Mouse (Mus musculus): ENCODE measurements around the gene Zscan2. TPM values are rescaled to one million over a fixed set of nuclear protein-coding genes. Genes with fewer than 3 reads are reported as not detected.

The Zscan2 gene
- polyA plus RNA-seq, 1 experiment from 2014 or later: 1.4 TPM

DNA sequence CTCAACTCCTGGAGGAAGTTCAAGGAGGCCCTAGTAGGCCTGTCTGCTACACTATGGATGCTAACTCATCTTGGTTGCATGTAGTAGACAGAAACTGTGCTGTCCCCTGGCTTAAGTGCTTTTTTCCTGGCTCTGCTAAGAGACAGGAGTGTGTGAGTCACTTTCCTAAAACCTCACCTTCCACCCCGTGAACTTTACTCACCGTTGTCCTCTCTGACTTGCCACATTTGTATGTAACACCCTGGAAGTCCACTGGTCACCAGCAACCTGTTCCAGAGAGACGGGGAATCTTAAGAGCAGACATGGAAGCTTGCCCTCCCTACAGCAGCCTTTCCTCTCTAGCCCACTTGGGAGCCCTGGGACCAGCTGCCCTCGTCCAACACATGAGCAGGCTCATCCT, 37.0 kb downstream of the Zscan2 start:
- peaks cover 10% of the 10 kb centered on the region for H3K4me1 ChIP-seq (ENCODE audit: control insufficient read depth, insufficient read depth, low read length)
- H3K4me2 ChIP-seq (ENCODE audit: low read depth, low read length): no peak overlapping the region
- H3K9ac ChIP-seq (ENCODE audit: low read length): no peak overlapping the region
- no peaks in the 10 kb centered on the region for H3K27me3 ChIP-seq (ENCODE audit: control insufficient read depth, insufficient read depth, low read length)
- no peaks in the 10 kb centered on the region for H3K9me3 ChIP-seq (replicated peaks; ENCODE audit: control insufficient read depth, low read length)
- ATAC-seq (replicated peaks; ENCODE audit: extremely low read depth, insufficient read depth, low FRiP score): no peak
- peaks cover 21% of the 10 kb centered on the region for H3K36me3 ChIP-seq (ENCODE audit: control insufficient read depth, insufficient read depth)
- no peak overlapping the region for H3K27ac ChIP-seq (ENCODE audit: low read length)
- no peak overlapping the region for H3K4me3 ChIP-seq (ENCODE audit: low read length)
- 83% methylated on average over 4 of the region's 4 CpGs for WGBS

DNA sequence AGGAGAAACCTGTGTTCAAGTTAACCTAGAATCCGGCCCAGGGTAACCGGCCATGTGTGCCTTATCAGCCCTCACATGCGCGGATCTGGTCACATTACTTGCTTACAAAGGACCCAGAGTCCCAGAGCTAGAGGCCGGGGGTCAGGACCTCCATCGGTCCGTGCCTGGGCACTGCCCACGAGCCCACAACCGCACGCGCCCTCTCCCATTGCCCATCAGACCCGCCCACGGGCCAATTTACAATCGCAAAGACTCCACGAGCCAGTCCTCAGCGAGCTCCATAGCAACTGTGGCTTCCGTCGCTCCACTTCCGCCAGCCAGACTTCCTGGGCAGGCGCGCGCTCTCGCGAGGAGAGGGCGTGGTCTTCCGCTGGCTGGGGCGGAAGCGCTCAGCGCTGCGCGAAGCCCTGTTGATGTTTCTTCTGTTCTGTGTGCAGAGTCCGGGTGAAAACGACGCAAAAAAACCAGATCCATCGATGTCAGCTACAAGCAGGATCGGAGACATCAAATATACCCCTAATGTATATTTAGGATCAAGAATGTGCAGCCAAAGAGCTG, 40.3 kb downstream of the Zscan2 start, which contains the start of gene Wdr73:
Gene Wdr73 (minus strand): TSS at position 326 of the 558 bp plus-strand sequence.
- Histone ChIP-seq H3K4me3 (ENCODE audit: low read length) (peak within 1 kb of the TSS; percentile 87), H3K27ac (ENCODE audit: low read length) (peak within 1 kb of the TSS; percentile 72), H3K36me3 (ENCODE audit: control insufficient read depth, insufficient read depth) (peaks cover 9% of the 10 kb centered on the region; the same call in 1 of the 2 replicates), H3K9me3 (replicated peaks; ENCODE audit: control insufficient read depth, low read length) (no peaks in the 10 kb centered on the region), H3K4me1 (ENCODE audit: control insufficient read depth, insufficient read depth, low read length) (peaks cover 18% of the 10 kb centered on the region), H3K4me2 (ENCODE audit: low read depth, low read length) (peak within 1 kb of the TSS; percentile 86), H3K9ac (ENCODE audit: low read length) (peak within 1 kb of the TSS; percentile 83), H3K27me3 (ENCODE audit: control insufficient read depth, insufficient read depth, low read length) (no peaks in the 10 kb centered on the region)
- peak; percentile 94 for ATAC-seq (replicated peaks; ENCODE audit: extremely low read depth, insufficient read depth, low FRiP score)
- WGBS: under 1% methylated on average over 36 of the region's 36 CpGs

DNA sequence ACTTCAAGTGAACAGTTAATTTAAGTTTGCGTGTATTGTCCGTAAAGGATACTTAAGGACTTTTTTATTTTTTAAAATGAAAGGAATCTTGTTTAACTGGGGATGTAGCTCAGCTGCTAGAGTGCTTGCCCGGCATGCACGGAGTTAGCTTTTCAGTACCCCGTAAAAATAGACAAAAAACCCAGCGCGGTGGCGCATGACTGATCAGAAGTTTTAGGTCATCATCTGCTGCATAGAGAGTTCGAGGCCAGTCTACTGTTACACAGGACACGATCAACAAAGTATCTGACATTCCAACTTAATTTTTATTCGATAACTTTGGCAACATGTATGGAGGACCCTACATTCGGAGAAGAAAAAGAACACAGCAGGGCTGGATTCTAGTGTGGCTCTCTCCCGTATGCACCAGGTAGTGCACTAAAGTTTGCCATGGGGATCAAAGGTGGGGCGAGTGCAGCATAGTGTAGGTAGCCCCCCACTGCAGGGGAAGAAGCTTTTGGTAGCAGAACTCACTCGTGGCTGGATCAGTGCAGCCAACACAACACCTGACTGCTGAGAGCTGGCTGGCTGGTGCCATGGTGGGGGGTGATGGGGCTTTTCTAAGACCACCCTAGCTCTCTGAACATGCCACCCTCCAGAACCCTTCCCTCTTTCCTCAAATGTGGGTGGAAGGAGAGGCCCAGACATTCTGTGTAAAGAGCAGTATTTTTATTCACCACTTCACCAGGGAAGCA, 41.0 kb downstream of the Zscan2 start:
- peak overlapping the region; percentile 83 for H3K9ac ChIP-seq (ENCODE audit: low read length)
- no peaks in the 10 kb centered on the region for H3K27me3 ChIP-seq (ENCODE audit: control insufficient read depth, insufficient read depth, low read length)
- H3K27ac ChIP-seq (ENCODE audit: low read length): peak overlapping the region; percentile 72
- no peaks in the 10 kb centered on the region for H3K9me3 ChIP-seq (replicated peaks; ENCODE audit: control insufficient read depth, low read length)
- peaks cover 7% of the 10 kb centered on the region; the same call in 1 of the 2 replicates for H3K36me3 ChIP-seq (ENCODE audit: control insufficient read depth, insufficient read depth)
- 29% methylated on average over 15 of the region's 15 CpGs for WGBS
- H3K4me3 ChIP-seq (ENCODE audit: low read length): peak overlapping the region; percentile 87
- peak overlapping the region; percentile 86 for H3K4me2 ChIP-seq (ENCODE audit: low read depth, low read length)
- no peak for ATAC-seq (replicated peaks; ENCODE audit: extremely low read depth, insufficient read depth, low FRiP score)
- H3K4me1 ChIP-seq (ENCODE audit: control insufficient read depth, insufficient read depth, low read length): peaks cover 18% of the 10 kb centered on the region

DNA sequence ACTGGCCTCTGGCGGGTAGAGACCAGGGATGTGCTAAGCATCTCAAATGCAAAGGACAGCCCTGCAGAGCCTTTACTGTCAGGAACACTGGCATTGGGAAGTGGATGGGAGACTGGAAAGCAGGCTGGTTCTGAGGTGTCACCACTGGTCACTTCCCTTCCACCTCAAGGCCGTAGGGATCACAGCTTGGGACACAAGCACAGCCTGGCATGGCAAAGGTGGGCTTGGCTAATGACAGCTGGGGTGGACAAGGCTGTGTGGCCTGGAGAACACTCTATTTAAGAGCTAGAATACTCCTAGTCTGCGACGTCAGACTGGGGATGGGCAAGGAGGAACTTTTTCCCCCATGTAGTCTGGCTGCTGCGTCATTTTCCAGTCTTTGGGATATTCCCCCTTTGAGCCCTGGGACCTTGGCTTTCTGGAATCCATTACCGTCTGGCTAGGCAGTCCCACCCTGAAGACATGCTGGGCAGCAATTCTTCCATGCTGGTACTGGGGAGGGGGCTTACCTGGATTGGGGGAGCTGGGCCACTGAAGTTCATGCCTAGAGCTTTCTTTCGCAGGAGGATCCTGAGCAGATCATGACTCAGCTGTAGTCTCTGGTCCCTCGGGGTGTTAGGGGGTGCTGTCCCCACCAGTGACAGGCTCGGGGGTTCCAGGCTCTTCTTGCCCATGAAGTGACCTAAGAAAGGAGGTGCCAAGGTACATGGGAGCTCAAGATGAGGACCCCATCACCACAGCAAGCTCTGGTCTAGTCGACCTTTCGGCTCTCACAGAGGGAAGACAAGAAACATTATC, 43.1 kb downstream of the Zscan2 start:
- no peak overlapping the region for H3K27ac ChIP-seq (ENCODE audit: low read length)
- H3K9ac ChIP-seq (ENCODE audit: low read length): no peak overlapping the region; the same call in 1 of the 2 replicates
- ATAC-seq (replicated peaks; ENCODE audit: extremely low read depth, insufficient read depth, low FRiP score): no peak
- no peak overlapping the region for H3K4me2 ChIP-seq (ENCODE audit: low read depth, low read length)
- WGBS: 84% methylated on average over 11 of the region's 11 CpGs
- H3K4me1 ChIP-seq (ENCODE audit: control insufficient read depth, insufficient read depth, low read length): peaks cover 18% of the 10 kb centered on the region
- no peaks in the 10 kb centered on the region for H3K9me3 ChIP-seq (replicated peaks; ENCODE audit: control insufficient read depth, low read length)
- no peak overlapping the region for H3K4me3 ChIP-seq (ENCODE audit: low read length)
- 0 out of 2 replicates have a peak, but pooled peaks cover 3% of the 10 kb centered on the region for H3K36me3 ChIP-seq (ENCODE audit: control insufficient read depth, insufficient read depth)
- H3K27me3 ChIP-seq (ENCODE audit: control insufficient read depth, insufficient read depth, low read length): no peaks in the 10 kb centered on the region

DNA sequence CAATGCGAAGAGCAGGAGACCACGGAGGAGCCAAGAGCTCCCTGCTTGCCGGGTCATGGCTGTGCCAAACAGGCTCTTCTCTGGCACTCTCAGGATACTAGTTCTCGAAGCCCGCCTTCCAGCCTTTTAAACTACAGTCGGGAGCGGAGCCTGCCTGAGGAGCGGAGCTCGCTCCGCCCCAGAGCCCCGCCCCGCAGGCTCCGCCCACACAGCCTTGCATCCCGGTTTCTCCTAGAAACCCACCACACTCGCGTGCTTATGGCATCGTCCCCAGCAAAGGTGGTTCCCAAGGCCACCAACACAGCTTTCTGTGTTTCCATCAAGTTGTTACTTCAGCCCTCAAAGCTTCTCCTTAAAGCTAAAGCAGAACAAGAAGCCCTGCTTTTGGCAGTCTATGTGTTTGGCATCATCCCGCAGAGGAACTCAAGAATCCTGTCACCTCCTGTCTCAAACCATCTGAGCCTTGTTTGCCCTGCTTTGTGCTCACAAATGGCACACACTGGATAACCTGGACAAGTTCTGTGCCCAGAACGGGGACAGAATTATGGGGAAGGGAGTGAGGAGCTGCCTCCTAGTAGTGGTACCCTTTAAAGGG, 44.3 kb downstream of the Zscan2 start, which contains the start of gene Nmb:
Gene Nmb (minus strand): TSS at position 156 of the 595 bp plus-strand sequence.
- H3K27me3 ChIP-seq (ENCODE audit: control insufficient read depth, insufficient read depth, low read length): no peaks in the 10 kb centered on the region
- no peaks in the 10 kb centered on the region for H3K9me3 ChIP-seq (replicated peaks; ENCODE audit: control insufficient read depth, low read length)
- peak within 1 kb of the TSS; percentile 89 for H3K4me2 ChIP-seq (ENCODE audit: low read depth, low read length)
- H3K36me3 ChIP-seq (ENCODE audit: control insufficient read depth, insufficient read depth): 0 out of 2 replicates have a peak, but pooled peaks cover 3% of the 10 kb centered on the region
- H3K4me3 ChIP-seq (ENCODE audit: low read length): peak within 1 kb of the TSS; percentile 62
- ATAC-seq (replicated peaks; ENCODE audit: extremely low read depth, insufficient read depth, low FRiP score): peak; percentile 38; the same call in 1 of the 2 replicates
- WGBS: 2% methylated on average over 19 of the region's 19 CpGs
- H3K9ac ChIP-seq (ENCODE audit: low read length): peak within 1 kb of the TSS; percentile 75
- no peak within 1 kb of the TSS for H3K27ac ChIP-seq (ENCODE audit: low read length)
- peaks cover 17% of the 10 kb centered on the region for H3K4me1 ChIP-seq (ENCODE audit: control insufficient read depth, insufficient read depth, low read length)

DNA sequence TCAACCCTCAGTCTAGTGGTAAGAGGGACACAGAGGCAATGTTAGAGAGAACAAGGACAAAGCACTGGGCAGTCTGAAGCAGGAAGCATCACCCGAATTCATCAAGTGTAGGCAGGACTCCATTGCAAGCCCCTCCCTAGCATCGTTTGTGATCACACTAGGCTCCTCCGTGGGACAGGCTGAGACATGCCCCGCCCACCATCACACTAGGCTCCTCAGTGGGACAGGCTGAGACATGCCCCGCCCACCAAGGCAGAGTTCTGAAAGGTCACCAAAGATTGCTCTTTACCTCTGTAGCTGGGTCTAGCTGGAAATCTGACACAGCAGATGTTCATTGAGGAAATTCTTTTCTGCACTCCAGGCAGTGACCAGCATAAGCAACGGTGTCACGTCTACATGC, 50.3 kb downstream of the Zscan2 start:
- Histone ChIP-seq H3K9me3 (replicated peaks; ENCODE audit: control insufficient read depth, low read length) (no peaks in the 10 kb centered on the region), H3K27ac (ENCODE audit: low read length) (no peak overlapping the region), H3K9ac (ENCODE audit: low read length) (no peak overlapping the region), H3K27me3 (ENCODE audit: control insufficient read depth, insufficient read depth, low read length) (no peaks in the 10 kb centered on the region), H3K36me3 (ENCODE audit: control insufficient read depth, insufficient read depth) (peaks cover 17% of the 10 kb centered on the region), H3K4me3 (ENCODE audit: low read length) (no peak overlapping the region), H3K4me1 (ENCODE audit: control insufficient read depth, insufficient read depth, low read length) (no peaks in the 10 kb centered on the region), H3K4me2 (ENCODE audit: low read depth, low read length) (no peak overlapping the region)
- no peak for ATAC-seq (replicated peaks; ENCODE audit: extremely low read depth, insufficient read depth, low FRiP score)
- WGBS: 78% methylated on average over 7 of the region's 7 CpGs

DNA sequence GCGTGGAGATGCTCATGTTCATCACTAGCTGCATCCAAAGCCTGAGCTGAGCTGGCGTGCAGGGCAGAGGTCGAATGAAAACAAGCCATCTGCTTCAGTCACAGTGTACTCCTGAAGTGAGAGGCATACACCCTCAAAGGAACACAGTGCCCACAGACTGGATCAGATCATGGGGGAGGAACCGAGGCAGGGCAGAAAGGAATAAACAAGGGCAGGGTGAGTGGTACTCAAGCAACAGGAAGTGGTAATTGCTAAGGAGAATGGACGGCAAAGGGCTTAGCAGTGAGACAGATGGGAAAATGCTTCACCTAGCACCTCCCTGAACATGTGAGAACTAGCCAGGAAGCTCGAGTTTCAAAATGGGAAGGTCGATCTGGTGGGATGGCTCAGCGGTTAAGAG, 51.8 kb downstream of the Zscan2 start:
- Histone ChIP-seq H3K27ac (ENCODE audit: low read length) (no peak overlapping the region), H3K4me3 (ENCODE audit: low read length) (no peak overlapping the region), H3K27me3 (ENCODE audit: control insufficient read depth, insufficient read depth, low read length) (no peaks in the 10 kb centered on the region), H3K4me2 (ENCODE audit: low read depth, low read length) (no peak overlapping the region), H3K9me3 (replicated peaks; ENCODE audit: control insufficient read depth, low read length) (no peaks in the 10 kb centered on the region), H3K9ac (ENCODE audit: low read length) (no peak overlapping the region), H3K36me3 (ENCODE audit: control insufficient read depth, insufficient read depth) (peaks cover 23% of the 10 kb centered on the region), H3K4me1 (ENCODE audit: control insufficient read depth, insufficient read depth, low read length) (no peaks in the 10 kb centered on the region)
- ATAC-seq (replicated peaks; ENCODE audit: extremely low read depth, insufficient read depth, low FRiP score): no peak
- WGBS: 82% methylated on average over 8 of the region's 8 CpGs

DNA sequence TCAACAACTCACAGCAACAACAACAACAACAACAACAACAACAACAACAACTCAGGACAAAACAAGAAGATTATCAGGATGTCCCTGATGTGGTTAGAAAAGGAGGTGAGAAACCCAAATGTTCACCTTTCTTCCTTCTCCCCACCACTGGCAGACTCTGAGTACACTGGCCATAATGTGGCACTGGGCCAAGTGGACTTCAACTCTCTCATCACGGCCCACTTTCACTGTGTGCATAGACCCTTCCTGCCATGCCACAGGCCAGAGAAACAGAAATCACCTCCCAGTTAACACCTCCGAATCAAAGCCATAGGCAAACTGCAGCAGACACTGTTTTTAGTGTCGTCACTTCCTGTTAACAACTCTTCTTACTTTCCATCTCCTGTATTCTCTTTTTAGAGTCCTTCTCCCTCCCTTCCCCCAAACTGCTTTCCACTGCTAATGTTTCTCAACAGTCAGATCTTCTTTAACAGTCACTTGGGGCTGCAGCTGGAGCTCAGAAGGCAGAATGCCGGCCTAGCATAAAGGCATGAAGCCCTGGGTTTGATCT, 57.3 kb downstream of the Zscan2 start:
- H3K9ac ChIP-seq (ENCODE audit: low read length): no peak overlapping the region
- peaks cover 32% of the 10 kb centered on the region for H3K36me3 ChIP-seq (ENCODE audit: control insufficient read depth, insufficient read depth)
- WGBS: 60% methylated on average over 4 of the region's 4 CpGs
- no peak overlapping the region for H3K4me2 ChIP-seq (ENCODE audit: low read depth, low read length)
- H3K4me3 ChIP-seq (ENCODE audit: low read length): no peak overlapping the region
- H3K27ac ChIP-seq (ENCODE audit: low read length): no peak overlapping the region
- no peaks in the 10 kb centered on the region for H3K27me3 ChIP-seq (ENCODE audit: control insufficient read depth, insufficient read depth, low read length)
- no peaks in the 10 kb centered on the region for H3K9me3 ChIP-seq (replicated peaks; ENCODE audit: control insufficient read depth, low read length)
- H3K4me1 ChIP-seq (ENCODE audit: control insufficient read depth, insufficient read depth, low read length): no peaks in the 10 kb centered on the region
- ATAC-seq (replicated peaks; ENCODE audit: extremely low read depth, insufficient read depth, low FRiP score): no peak
